Mouse (Mus musculus): ENCODE results near the gene Lrrfip1.

Lrrfip1 gene

DNA sequence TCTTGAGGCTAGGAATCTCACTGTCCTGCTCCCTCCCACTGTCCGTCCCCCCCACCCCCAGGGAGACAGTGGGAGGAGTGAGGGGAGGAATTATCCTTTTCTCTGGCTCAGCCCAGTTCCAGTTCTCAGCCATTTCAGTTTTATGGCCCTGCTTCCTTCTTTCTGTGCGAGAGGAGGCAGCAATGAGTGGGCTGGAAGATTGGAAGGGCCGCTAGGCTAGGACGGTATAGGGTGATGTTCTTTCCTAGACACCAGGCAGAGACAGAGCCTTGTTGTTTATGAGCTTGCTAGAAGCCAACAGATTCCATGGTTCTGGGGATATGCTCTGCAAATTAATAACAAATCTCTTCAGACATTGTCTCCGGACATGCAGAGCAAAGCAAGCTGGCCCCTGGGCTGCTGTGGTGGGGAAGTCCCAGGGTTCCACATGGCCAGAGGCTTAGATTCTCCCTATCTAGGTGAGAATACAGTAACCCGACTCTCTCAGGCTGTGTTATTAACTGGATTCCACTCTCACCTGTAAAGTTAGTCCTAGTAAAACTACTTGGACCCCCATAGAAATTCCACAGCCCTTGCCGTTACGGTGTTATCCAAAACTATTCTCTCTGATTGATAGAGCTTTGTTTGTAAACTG, 53.0 kb downstream of the Lrrfip1 start:
- no peak for DNase-seq (ENCODE audit: low read depth, low spot score)
- Histone ChIP-seq H3K27me3 (ENCODE audit: control insufficient read depth, insufficient read depth, low read length, poor library complexity, severe bottlenecking) (no peaks in the 10 kb centered on the region), H3K36me3 (ENCODE audit: control insufficient read depth, insufficient read depth, low read length, poor library complexity, severe bottlenecking) (no peaks in the 10 kb centered on the region)

DNA sequence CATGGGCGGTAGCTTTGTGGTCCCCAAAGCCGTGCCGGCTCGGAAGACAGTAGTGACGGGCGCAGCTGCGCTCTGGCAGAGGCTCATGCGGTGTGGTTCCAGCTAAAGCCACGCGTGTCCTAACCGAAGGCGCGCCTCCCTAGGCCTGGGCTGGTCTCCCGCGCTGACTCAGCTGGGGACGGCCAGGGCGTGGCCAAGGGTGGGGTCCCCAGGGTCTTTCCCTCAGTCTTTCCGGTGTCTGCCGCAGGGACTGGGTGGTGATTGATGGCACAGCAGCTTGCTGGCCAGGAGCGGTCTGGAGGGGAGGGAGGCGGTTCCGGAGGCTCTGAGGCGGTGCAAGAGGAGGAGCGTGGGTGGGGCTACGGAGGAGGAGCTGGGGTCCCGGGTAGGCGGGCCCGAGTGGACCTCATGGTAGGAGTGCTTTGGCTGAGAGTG, 54.2 kb downstream of the Lrrfip1 start:
- no peaks in the 10 kb centered on the region for H3K27me3 ChIP-seq (ENCODE audit: control insufficient read depth, insufficient read depth, low read length, poor library complexity, severe bottlenecking)
- peak; percentile 95 for DNase-seq (ENCODE audit: low read depth, low spot score)
- H3K36me3 ChIP-seq (ENCODE audit: control insufficient read depth, insufficient read depth, low read length, poor library complexity, severe bottlenecking): no peaks in the 10 kb centered on the region

DNA sequence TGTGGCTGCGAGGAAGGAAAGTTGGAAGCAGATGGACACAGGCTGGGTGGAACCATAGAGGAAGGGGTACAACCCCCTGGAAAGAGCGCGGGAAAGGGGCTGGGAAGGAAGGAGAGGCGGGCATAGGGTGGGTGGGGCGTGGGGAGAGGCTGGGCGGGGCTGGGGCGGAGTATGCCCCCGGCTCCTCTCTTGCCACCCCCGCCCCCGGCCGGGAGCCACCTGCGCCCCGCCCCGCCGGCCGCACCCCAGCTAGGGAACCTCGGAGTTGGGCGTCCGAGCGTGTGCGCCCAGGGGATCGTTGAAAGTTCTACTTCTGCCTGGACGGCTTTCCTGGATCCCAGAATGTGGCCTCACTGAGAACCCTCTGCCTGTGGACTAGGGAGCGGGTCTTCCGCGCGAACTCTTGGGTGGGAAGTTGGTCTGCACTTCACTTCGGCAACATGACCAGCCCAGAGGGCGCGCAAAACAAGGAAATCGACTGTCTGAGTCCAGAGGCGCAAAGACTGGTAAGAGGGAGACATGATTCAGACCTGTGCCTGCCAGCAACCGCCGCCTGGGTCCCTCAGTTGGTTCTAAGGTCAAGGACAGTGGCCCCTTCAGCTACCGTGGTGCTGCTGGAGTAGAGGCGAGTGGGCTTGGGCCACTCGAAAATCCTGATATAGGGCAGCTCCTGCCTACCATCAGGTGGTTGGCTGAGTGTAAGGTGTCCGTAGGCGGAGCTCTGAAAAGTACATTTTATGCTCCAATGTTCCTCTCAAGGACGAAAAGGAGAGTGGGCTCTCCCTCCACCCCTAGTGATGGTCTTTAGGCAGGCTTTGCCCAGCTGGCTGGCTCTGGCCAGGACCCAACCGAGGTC, 54.9 kb downstream of the Lrrfip1 start:
- peak; percentile 82 for DNase-seq (ENCODE audit: low read depth, low spot score)
- Histone ChIP-seq H3K27me3 (ENCODE audit: control insufficient read depth, insufficient read depth, low read length, poor library complexity, severe bottlenecking) (no peaks in the 10 kb centered on the region), H3K36me3 (ENCODE audit: control insufficient read depth, insufficient read depth, low read length, poor library complexity, severe bottlenecking) (no peaks in the 10 kb centered on the region)

GRCm38 (mm10) chr1:91054074-91054471, 55.5 kb downstream of the Lrrfip1 start:
- no peak for DNase-seq (ENCODE audit: low read depth, low spot score)
- Histone ChIP-seq H3K36me3 (ENCODE audit: control insufficient read depth, insufficient read depth, low read length, poor library complexity, severe bottlenecking) (no peaks in the 10 kb centered on the region), H3K27me3 (ENCODE audit: control insufficient read depth, insufficient read depth, low read length, poor library complexity, severe bottlenecking) (no peaks in the 10 kb centered on the region)

DNA sequence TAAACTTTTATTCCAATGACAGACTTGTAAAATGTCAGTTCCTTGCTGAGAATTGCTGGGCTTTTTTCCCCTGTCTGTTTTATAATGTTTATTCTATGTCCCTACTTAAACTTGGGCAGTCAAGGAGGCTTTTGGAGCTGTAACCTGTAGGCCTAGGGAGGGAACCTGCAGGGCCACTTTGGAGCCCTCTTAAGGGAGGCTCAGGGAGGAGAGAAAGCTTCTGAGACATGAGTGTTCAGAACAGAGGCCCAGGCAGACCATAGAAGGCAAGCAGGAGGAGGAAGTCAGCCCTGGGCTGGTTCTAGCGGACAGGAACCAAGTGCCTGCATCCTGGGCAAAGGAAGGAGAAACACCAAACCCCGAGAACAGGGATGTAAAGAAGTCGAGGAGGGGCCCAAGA, 56.3 kb downstream of the Lrrfip1 start:
- H3K27me3 ChIP-seq (ENCODE audit: control insufficient read depth, insufficient read depth, low read length, poor library complexity, severe bottlenecking): no peaks in the 10 kb centered on the region
- DNase-seq (ENCODE audit: low read depth, low spot score): peak; percentile 42
- H3K36me3 ChIP-seq (ENCODE audit: control insufficient read depth, insufficient read depth, low read length, poor library complexity, severe bottlenecking): no peaks in the 10 kb centered on the region

DNA sequence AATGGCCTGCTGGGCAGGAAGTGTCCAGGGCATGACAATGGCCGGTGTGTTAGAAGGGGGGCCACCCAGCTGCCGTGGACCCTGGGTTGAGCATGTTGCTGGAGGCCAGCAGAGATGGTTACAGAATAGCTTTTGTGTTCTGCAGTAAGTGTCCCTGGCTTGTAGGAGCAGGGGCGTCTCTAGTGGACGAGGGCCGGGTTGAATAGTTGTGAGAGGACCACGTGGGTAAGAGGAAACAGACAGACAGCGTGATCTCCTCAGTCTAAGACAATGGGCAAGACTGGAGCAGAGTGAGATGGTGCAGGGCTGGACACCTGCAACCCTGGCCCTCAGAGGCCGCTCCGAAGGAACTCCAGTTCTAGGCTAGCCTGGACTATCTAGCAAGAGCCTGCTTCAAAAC, 57.2 kb downstream of the Lrrfip1 start:
- Histone ChIP-seq H3K36me3 (ENCODE audit: control insufficient read depth, insufficient read depth, low read length, poor library complexity, severe bottlenecking) (no peaks in the 10 kb centered on the region), H3K27me3 (ENCODE audit: control insufficient read depth, insufficient read depth, low read length, poor library complexity, severe bottlenecking) (no peaks in the 10 kb centered on the region)
- DNase-seq (ENCODE audit: low read depth, low spot score): peak; percentile 43

GRCm38 (mm10) chr1:91056416-91056815, 57.9 kb downstream of the Lrrfip1 start:
- DNase-seq (ENCODE audit: low read depth, low spot score): peak; percentile 50
- no peaks in the 10 kb centered on the region for H3K36me3 ChIP-seq (ENCODE audit: control insufficient read depth, insufficient read depth, low read length, poor library complexity, severe bottlenecking)
- no peaks in the 10 kb centered on the region for H3K27me3 ChIP-seq (ENCODE audit: control insufficient read depth, insufficient read depth, low read length, poor library complexity, severe bottlenecking)

DNA sequence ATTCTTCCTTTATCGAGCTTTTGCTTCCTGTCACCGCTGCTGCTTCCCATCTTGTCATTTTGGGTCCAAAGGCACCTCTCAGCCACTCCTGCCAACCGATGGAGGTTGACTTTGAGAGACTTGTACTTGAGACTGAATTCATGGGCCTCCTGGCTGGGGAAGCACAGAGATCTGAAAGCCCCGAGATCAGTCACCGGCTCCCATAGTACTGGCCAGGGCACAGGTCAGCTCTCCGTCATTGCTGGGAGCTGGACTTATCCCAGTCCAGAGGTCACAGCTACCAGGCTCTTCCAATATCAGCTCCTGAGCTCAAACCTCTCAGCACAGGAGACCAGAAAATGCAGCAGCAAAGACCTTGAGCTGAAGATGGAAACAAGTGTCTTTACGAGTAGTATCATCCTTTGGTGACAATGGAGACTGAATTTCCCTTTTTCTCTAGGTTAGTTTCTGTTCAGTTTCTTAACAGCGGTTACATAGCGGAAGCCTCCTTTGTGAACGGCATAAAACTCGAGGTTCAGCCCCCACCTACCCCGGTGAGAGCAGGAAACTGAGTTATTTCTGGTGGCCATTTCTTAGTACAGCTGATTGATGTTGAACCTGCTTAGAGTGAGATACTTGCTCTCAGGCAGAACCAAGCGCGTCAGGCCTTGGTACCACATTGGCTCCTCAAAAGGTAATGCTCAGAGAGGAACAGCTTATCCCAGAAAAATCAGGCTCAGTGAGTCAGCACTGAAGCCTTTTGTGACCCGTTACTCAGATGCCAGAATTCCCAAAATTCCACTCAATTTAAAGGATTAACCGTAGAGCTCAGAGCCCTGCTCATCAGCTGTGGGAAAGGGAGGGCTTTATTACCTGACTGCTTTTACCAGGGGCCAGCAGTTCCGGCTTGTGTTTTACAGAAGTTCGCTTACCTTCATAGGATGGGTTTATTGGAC, 59.0 kb downstream of the Lrrfip1 start:
- no peaks in the 10 kb centered on the region for H3K36me3 ChIP-seq (ENCODE audit: control insufficient read depth, insufficient read depth, low read length, poor library complexity, severe bottlenecking)
- peak; percentile 90 for DNase-seq (ENCODE audit: low read depth, low spot score)

GRCm38 (mm10) chr1:91058251-91058650, 59.7 kb downstream of the Lrrfip1 start:
- no peak for DNase-seq (ENCODE audit: low read depth, low spot score)
- Histone ChIP-seq H3K36me3 (ENCODE audit: control insufficient read depth, insufficient read depth, low read length, poor library complexity, severe bottlenecking) (no peaks in the 10 kb centered on the region), H3K27me3 (ENCODE audit: control insufficient read depth, insufficient read depth, low read length, poor library complexity, severe bottlenecking) (no peaks in the 10 kb centered on the region)

More for the DNA sequence above, 59.0 kb downstream of the Lrrfip1 start:
- no peaks in the 10 kb centered on the region for H3K27me3 ChIP-seq (ENCODE audit: control insufficient read depth, insufficient read depth, low read length, poor library complexity, severe bottlenecking)

GRCm38 (mm10) chr1:91059792-91060604, 61.5 kb downstream of the Lrrfip1 start:
- no peak for DNase-seq (ENCODE audit: low read depth, low spot score)
- Histone ChIP-seq H3K27me3 (ENCODE audit: control insufficient read depth, insufficient read depth, low read length, poor library complexity, severe bottlenecking) (no peaks in the 10 kb centered on the region), H3K36me3 (ENCODE audit: control insufficient read depth, insufficient read depth, low read length, poor library complexity, severe bottlenecking) (no peaks in the 10 kb centered on the region)

GRCm38 (mm10) chr1:91061105-91061504, 62.6 kb downstream of the Lrrfip1 start:
- DNase-seq (ENCODE audit: low read depth, low spot score): no peak
- no peaks in the 10 kb centered on the region for H3K27me3 ChIP-seq (ENCODE audit: control insufficient read depth, insufficient read depth, low read length, poor library complexity, severe bottlenecking)
- no peaks in the 10 kb centered on the region for H3K36me3 ChIP-seq (ENCODE audit: control insufficient read depth, insufficient read depth, low read length, poor library complexity, severe bottlenecking)

DNA sequence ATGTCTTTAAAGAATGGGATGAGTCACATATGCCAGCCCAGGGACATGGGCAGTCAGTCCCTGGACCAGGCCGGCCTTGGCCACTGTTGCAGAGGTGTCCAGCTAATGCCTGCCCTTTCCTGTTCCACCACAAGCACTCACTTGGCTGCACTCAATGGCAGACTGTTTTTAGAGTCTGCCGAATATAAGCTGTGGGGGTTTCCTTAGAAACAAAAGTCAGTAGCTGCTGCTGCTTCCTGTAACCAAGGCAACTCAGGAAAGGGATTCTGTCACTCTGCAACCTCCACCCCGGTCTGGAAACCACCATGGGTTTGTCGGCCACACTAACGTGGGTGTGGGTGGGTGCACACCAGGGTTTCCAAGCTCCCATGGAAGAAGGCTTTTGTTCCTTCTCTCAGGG, 63.8 kb downstream of the Lrrfip1 start:
- Histone ChIP-seq H3K27me3 (ENCODE audit: control insufficient read depth, insufficient read depth, low read length, poor library complexity, severe bottlenecking) (no peaks in the 10 kb centered on the region), H3K36me3 (ENCODE audit: control insufficient read depth, insufficient read depth, low read length, poor library complexity, severe bottlenecking) (no peaks in the 10 kb centered on the region)
- DNase-seq (ENCODE audit: low read depth, low spot score): peak; percentile 68

DNA sequence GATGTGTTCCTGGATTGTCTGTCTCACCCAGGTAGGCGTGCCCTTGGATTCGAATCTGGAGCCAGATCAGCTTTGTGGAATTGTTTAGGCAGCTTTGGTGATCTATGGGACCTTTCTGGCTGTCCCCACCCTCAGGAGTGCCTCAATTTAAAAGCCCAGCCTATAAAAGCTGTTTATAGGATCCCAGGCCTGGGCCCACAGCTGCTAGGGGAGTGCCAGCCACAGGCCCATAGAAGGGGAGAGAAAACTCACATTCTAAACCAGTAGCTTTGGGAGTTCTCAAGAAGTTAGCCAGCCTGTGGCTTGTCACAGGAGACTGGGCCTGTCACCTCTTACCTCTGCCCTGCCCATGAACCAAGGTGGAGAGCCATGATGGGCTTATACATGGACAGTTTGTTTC, 65.5 kb downstream of the Lrrfip1 start:
- no peaks in the 10 kb centered on the region for H3K27me3 ChIP-seq (ENCODE audit: control insufficient read depth, insufficient read depth, low read length, poor library complexity, severe bottlenecking)
- no peaks in the 10 kb centered on the region for H3K36me3 ChIP-seq (ENCODE audit: control insufficient read depth, insufficient read depth, low read length, poor library complexity, severe bottlenecking)
- DNase-seq (ENCODE audit: low read depth, low spot score): no peak

DNA sequence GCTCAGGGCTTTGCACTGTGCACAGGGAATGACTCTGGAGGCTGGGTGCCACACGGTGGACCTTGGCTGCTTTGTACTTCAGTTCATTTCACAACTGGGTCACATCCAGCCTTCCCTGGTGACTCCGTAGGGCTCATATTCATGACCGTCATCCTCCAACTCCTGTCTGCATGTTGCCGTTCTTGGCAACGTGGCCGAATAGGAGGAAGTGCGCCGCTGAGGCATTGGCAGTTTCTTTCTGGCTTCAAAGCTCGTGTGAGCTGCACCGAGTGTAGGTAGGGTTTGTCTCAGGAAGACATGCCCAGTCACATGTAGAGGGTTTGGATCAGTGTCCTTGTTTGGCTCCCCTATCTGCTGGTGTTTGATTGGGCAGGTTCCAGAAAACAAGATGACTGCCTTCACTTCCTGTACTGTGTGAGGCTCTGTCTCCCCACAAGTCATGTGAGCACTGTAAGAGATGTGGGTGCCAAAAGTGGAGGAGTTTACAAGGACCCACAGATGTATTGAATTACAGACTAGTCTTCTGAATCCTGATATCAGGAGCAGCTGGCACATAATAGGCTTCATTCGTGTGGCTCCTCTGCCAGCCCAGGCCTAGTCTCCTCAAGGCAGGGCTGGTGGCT, 66.5 kb downstream of the Lrrfip1 start:
- Histone ChIP-seq H3K36me3 (ENCODE audit: control insufficient read depth, insufficient read depth, low read length, poor library complexity, severe bottlenecking) (no peaks in the 10 kb centered on the region), H3K27me3 (ENCODE audit: control insufficient read depth, insufficient read depth, low read length, poor library complexity, severe bottlenecking) (no peaks in the 10 kb centered on the region)
- peak; percentile 53 for DNase-seq (ENCODE audit: low read depth, low spot score)

Measured in splenic B cell, adult 2 months (primary cell).